Mouse (Mus musculus): ENCODE measurements around the gene Txk. TPM values are rescaled to one million over a fixed set of nuclear protein-coding genes. Genes with fewer than 3 reads are reported as not detected.

The Txk gene
- polyA plus RNA-seq (2015; fragmentation: Nextera tagmentation; extraction: Ambion mirVana), result not detected in 2 replicates

- ATAC-seq (replicated peaks), result no peak
- WGBS, result 90% methylated on average over 5 of the region's 5 CpGs
- Histone ChIP-seq H3K4me2 (replicated peaks) (no peak within 1 kb of the TSS), H3K4me3 (no peak within 1 kb of the TSS), H3K4me1 (peaks cover 6% of the 10 kb centered on the region; the same call in 1 of the 2 replicates), H3K27ac (replicated peaks) (no peak within 1 kb of the TSS), H3K27me3 (no peaks in the 10 kb centered on the region), H3K36me3 (no peaks in the 10 kb centered on the region), H3K9ac (replicated peaks) (no peak within 1 kb of the TSS), H3K9me3 (no peaks in the 10 kb centered on the region)
Observed at GRCm38 (mm10) chr5:72752585-72752984, at the start of gene Txk. Gene Txk (minus strand): TSS chr5:72752777.

- WGBS, result 83% methylated on average over 4 of the region's 4 CpGs
- no peak overlapping the region for H3K27ac ChIP-seq (replicated peaks)
- H3K4me1 ChIP-seq, result no peaks in the 10 kb centered on the region
- H3K36me3 ChIP-seq, result no peaks in the 10 kb centered on the region
- no peak for ATAC-seq (replicated peaks)
- H3K4me3 ChIP-seq, result no peak overlapping the region
- H3K9ac ChIP-seq (replicated peaks), result no peak overlapping the region
- H3K4me2 ChIP-seq (replicated peaks), result no peak overlapping the region
- H3K9me3 ChIP-seq, result no peaks in the 10 kb centered on the region
- H3K27me3 ChIP-seq, result no peaks in the 10 kb centered on the region
Observed at GRCm38 (mm10) chr5:72798563-72798962, 46.0 kb upstream of the Txk start.

- 71% methylated on average over 14 of the region's 14 CpGs for WGBS
- Histone ChIP-seq H3K9me3 (no peaks in the 10 kb centered on the region), H3K4me3 (no peak overlapping the region), H3K9ac (replicated peaks) (no peak overlapping the region), H3K4me2 (replicated peaks) (no peak overlapping the region), H3K27me3 (no peaks in the 10 kb centered on the region), H3K36me3 (no peaks in the 10 kb centered on the region), H3K27ac (replicated peaks) (no peak overlapping the region), H3K4me1 (no peaks in the 10 kb centered on the region)
- ATAC-seq (replicated peaks), result no peak
Observed at GRCm38 (mm10) chr5:72796186-72796613, 43.6 kb upstream of the Txk start.

GRCm38 (mm10) chr5:72793309-72793850, 40.8 kb upstream of the Txk start:
- H3K9me3 ChIP-seq, result no peaks in the 10 kb centered on the region
- WGBS, result 88% methylated on average over 3 of the region's 3 CpGs
- no peaks in the 10 kb centered on the region for H3K27me3 ChIP-seq
- no peak overlapping the region for H3K4me3 ChIP-seq
- H3K9ac ChIP-seq (replicated peaks), result no peak overlapping the region
- H3K4me2 ChIP-seq (replicated peaks), result no peak overlapping the region
- H3K4me1 ChIP-seq, result no peaks in the 10 kb centered on the region
- ATAC-seq (replicated peaks), result no peak
- no peaks in the 10 kb centered on the region for H3K36me3 ChIP-seq
- no peak overlapping the region for H3K27ac ChIP-seq (replicated peaks)

- ATAC-seq (replicated peaks), result no peak
- H3K9ac ChIP-seq (replicated peaks), result no peak overlapping the region
- no peaks in the 10 kb centered on the region for H3K27me3 ChIP-seq
- no peak overlapping the region for H3K27ac ChIP-seq (replicated peaks)
- H3K4me1 ChIP-seq, result no peaks in the 10 kb centered on the region
- no peak overlapping the region for H3K4me2 ChIP-seq (replicated peaks)
- no peaks in the 10 kb centered on the region for H3K9me3 ChIP-seq
- H3K36me3 ChIP-seq, result no peaks in the 10 kb centered on the region
- WGBS, result 28% methylated on average over 6 of the region's 6 CpGs
- no peak overlapping the region for H3K4me3 ChIP-seq
Observed at GRCm38 (mm10) chr5:72791789-72792188, 39.2 kb upstream of the Txk start.

GRCm38 (mm10) chr5:72791386-72791785, 38.8 kb upstream of the Txk start:
- Histone ChIP-seq H3K27me3 (no peaks in the 10 kb centered on the region), H3K4me2 (replicated peaks) (no peak overlapping the region), H3K4me3 (no peak overlapping the region), H3K36me3 (no peaks in the 10 kb centered on the region), H3K4me1 (no peaks in the 10 kb centered on the region), H3K9me3 (no peaks in the 10 kb centered on the region), H3K27ac (replicated peaks) (no peak overlapping the region), H3K9ac (replicated peaks) (no peak overlapping the region)
- WGBS, result 46% methylated on average over 4 of the region's 4 CpGs
- ATAC-seq (replicated peaks), result no peak

GRCm38 (mm10) chr5:72785451-72785850, 32.9 kb upstream of the Txk start:
- no peaks in the 10 kb centered on the region for H3K36me3 ChIP-seq
- H3K9me3 ChIP-seq, result no peaks in the 10 kb centered on the region
- WGBS, result 77% methylated on average over 4 of the region's 4 CpGs
- H3K27me3 ChIP-seq, result no peaks in the 10 kb centered on the region
- H3K9ac ChIP-seq (replicated peaks), result no peak overlapping the region
- H3K4me2 ChIP-seq (replicated peaks), result no peak overlapping the region
- ATAC-seq (replicated peaks), result no peak
- H3K4me3 ChIP-seq, result no peak overlapping the region
- no peaks in the 10 kb centered on the region for H3K4me1 ChIP-seq
- H3K27ac ChIP-seq (replicated peaks), result no peak overlapping the region

- Histone ChIP-seq H3K9me3 (no peaks in the 10 kb centered on the region), H3K9ac (replicated peaks) (no peak overlapping the region), H3K36me3 (no peaks in the 10 kb centered on the region), H3K4me2 (replicated peaks) (no peak overlapping the region), H3K4me1 (no peaks in the 10 kb centered on the region), H3K27me3 (no peaks in the 10 kb centered on the region), H3K4me3 (no peak overlapping the region), H3K27ac (replicated peaks) (no peak overlapping the region)
- no peak for ATAC-seq (replicated peaks)
- WGBS, result 88% methylated on average over 3 of the region's 3 CpGs
Observed at GRCm38 (mm10) chr5:72784719-72785118, 32.1 kb upstream of the Txk start.

- WGBS, result 93% methylated on average over 8 of the region's 8 CpGs
- ATAC-seq (replicated peaks), result no peak
- Histone ChIP-seq H3K27me3 (no peaks in the 10 kb centered on the region), H3K4me2 (replicated peaks) (no peak overlapping the region), H3K36me3 (no peaks in the 10 kb centered on the region), H3K4me3 (no peak overlapping the region), H3K27ac (replicated peaks) (no peak overlapping the region), H3K9me3 (no peaks in the 10 kb centered on the region), H3K9ac (replicated peaks) (no peak overlapping the region), H3K4me1 (no peaks in the 10 kb centered on the region)
Observed at GRCm38 (mm10) chr5:72783957-72784356, 31.4 kb upstream of the Txk start.

GRCm38 (mm10) chr5:72783123-72783522, 30.5 kb upstream of the Txk start:
- 96% methylated on average over 7 of the region's 7 CpGs for WGBS
- H3K4me2 ChIP-seq (replicated peaks), result no peak overlapping the region

GRCm38 (mm10) chr5:72781776-72782175, 29.2 kb upstream of the Txk start:
- Histone ChIP-seq H3K36me3 (no peaks in the 10 kb centered on the region), H3K4me1 (no peaks in the 10 kb centered on the region), H3K4me2 (replicated peaks) (no peak overlapping the region), H3K4me3 (no peak overlapping the region), H3K9ac (replicated peaks) (no peak overlapping the region), H3K27me3 (no peaks in the 10 kb centered on the region), H3K9me3 (no peaks in the 10 kb centered on the region), H3K27ac (replicated peaks) (no peak overlapping the region)
- WGBS, result 81% methylated on average over 11 of the region's 11 CpGs
- ATAC-seq (replicated peaks), result no peak

More at GRCm38 (mm10) chr5:72783123-72783522, 30.5 kb upstream of the Txk start:
- no peak overlapping the region for H3K27ac ChIP-seq (replicated peaks)
- H3K9me3 ChIP-seq, result no peaks in the 10 kb centered on the region
- H3K9ac ChIP-seq (replicated peaks), result no peak overlapping the region
- no peak overlapping the region for H3K4me3 ChIP-seq
- no peaks in the 10 kb centered on the region for H3K27me3 ChIP-seq
- no peaks in the 10 kb centered on the region for H3K4me1 ChIP-seq
- ATAC-seq (replicated peaks), result no peak
- no peaks in the 10 kb centered on the region for H3K36me3 ChIP-seq

- no peak overlapping the region for H3K4me2 ChIP-seq (replicated peaks)
- ATAC-seq (replicated peaks), result no peak
- WGBS, result 62% methylated on average over 2 of the region's 2 CpGs
Observed at GRCm38 (mm10) chr5:72776595-72776994, 24.0 kb upstream of the Txk start.

GRCm38 (mm10) chr5:72776127-72776526, 23.6 kb upstream of the Txk start:
- no peak for ATAC-seq (replicated peaks)
- H3K27me3 ChIP-seq, result no peaks in the 10 kb centered on the region
- no peaks in the 10 kb centered on the region for H3K4me1 ChIP-seq
- H3K4me2 ChIP-seq (replicated peaks), result no peak overlapping the region
- no peaks in the 10 kb centered on the region for H3K9me3 ChIP-seq
- H3K36me3 ChIP-seq, result no peaks in the 10 kb centered on the region
- H3K4me3 ChIP-seq, result no peak overlapping the region
- H3K9ac ChIP-seq (replicated peaks), result no peak overlapping the region
- WGBS, result 89% methylated on average over 2 of the region's 2 CpGs
- H3K27ac ChIP-seq (replicated peaks), result no peak overlapping the region

More at GRCm38 (mm10) chr5:72776595-72776994, 24.0 kb upstream of the Txk start:
- Histone ChIP-seq H3K27me3 (no peaks in the 10 kb centered on the region), H3K9me3 (no peaks in the 10 kb centered on the region), H3K36me3 (no peaks in the 10 kb centered on the region), H3K9ac (replicated peaks) (no peak overlapping the region), H3K27ac (replicated peaks) (no peak overlapping the region), H3K4me3 (no peak overlapping the region), H3K4me1 (no peaks in the 10 kb centered on the region)

Measured in forebrain, embryonic 15.5 days (tissue).